ENCODE assay signal across 8 mouse cellular contexts in the genomic region with DNA sequence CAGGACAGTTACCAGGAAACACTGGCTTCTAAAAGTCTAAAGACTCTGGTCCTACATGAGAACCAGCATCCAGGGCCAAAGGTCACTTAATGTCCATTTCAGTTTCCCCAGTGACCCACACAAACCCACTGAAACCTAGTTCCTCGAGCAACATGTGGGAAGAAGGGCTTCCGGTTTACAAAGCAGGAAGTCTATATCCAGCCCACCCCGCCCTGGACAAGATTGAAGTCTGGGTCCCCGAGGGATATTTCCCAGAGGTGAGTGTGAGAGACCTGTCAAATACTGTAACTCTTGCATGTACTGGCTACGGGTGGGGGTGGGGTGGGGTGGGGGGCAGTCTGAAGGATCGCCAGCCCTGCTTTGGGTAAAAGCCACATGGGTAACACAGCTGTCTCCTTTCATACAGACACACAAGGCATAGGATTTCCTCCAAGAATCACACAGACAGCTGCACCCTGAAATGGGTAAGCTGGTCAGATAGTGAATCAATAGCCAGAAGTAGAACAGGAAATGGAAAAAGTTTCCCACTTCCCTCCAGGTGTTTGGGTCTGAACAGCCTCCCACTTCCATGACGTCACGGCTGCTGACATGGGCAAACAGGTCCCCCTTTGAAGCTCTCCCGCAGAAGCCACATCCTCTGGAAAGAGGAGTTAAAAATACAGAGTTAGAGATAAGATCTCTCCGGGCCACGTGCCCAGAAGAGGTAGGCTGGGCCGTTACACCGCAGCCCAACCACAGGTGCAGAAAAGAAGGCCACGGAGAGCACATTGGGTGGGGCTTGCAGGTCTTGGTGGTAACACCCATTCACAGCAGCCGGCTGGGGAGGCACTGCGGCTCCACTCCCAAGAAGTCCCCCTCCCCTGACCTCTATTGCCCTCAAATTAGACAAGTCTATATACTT. TPM values are rescaled to one million over a fixed set of nuclear protein-coding genes. Genes with fewer than 3 reads are reported as not detected.
A peak's percentile ranks its signal among the peaks of the same experiment; 100 is the strongest.
DNase-seq lines count a peak whose midpoint lies in the region; ATAC-seq and TF ChIP-seq lines count a peak whose summit lies in the region.

No protein-coding gene starts in this region.

- peak; percentile 89 for DNase-seq in 3134 (ENCODE audit: extremely low read depth, insufficient read length, low spot score)
- peak; percentile 99 for DNase-seq in CH12.LX (ENCODE audit: extremely low read depth)
- DNase-seq in heart, adult 2 months = peak; percentile 52 to 79
- DNase-seq in lung, postnatal 14 days = peak; percentile 76
- DNase-seq in left cerebral cortex, postnatal 36 days (ENCODE audit: low spot score in 2 of 2) = no peak
- no peak for DNase-seq in right cerebral cortex, postnatal 10 days (ENCODE audit: low spot score in 2 of 2)

- H3K27me3 ChIP-seq in CH12.LX (replicated peaks) = no peaks in the 10 kb centered on the region
- H3K27me3 ChIP-seq in heart, adult 2 months (ENCODE audit: control insufficient read depth, insufficient read depth, low read length) = no peaks in the 10 kb centered on the region
- no peaks in the 10 kb centered on the region for H3K27me3 ChIP-seq in kidney, embryonic 14.5 days (ENCODE audit: control insufficient read depth, insufficient read depth, low read length)
- H3K27me3 ChIP-seq in stomach, embryonic 16.5 days (ENCODE audit: control insufficient read depth, insufficient read depth, low read length) = no peaks in the 10 kb centered on the region

- TF ChIP-seq RAD21 in CH12.LX (IDR thresholded peaks at IDR 0.05; ENCODE audit: low read depth, low read length) = no peak; the same call in 1 of the 2 replicates

- intact Hi-C loops in heart, adult 2 months (cut with DNase I) = loop anchor here (10.0 kb wide), 1 partner anchor 162 kb away; no protein-coding TSS in a partner anchor
- intact Hi-C loops in left cerebral cortex, postnatal 36 days (cut with DNase I) = loop anchor here (5.0 kb wide), 5 partner anchors 165 to 415 kb away; partner anchors contain the start of genes Ajuba, Cdh24 and Gm17606

- H3K4me1 ChIP-seq in CH12.LX (ENCODE audit: control insufficient read depth in 1 of 2, insufficient read depth in 2 of 2) = peaks cover 32 to 88% of the 10 kb centered on the region in 2 experiments
- H3K4me1 ChIP-seq in heart, adult 2 months (ENCODE audit: control insufficient read depth, insufficient read depth, low read length) = peaks cover 5% of the 10 kb centered on the region
- peaks cover 35% of the 10 kb centered on the region for H3K4me1 ChIP-seq in kidney, embryonic 14.5 days (ENCODE audit: control insufficient read depth, insufficient read depth, low read length)
- H3K4me1 ChIP-seq in stomach, embryonic 16.5 days (ENCODE audit: control insufficient read depth, insufficient read depth, low read length) = peaks cover 30% of the 10 kb centered on the region

- peak; percentile 46; the same call in 1 of the 2 replicates for TF ChIP-seq POLR2A in CH12.LX (IDR thresholded peaks at IDR 0.05; ENCODE audit: low read depth, low read length)
- TF ChIP-seq POLR2A in heart, adult 2 months (IDR thresholded peaks at IDR 0.05; ENCODE audit: insufficient read depth, low read depth, low read length) = no peak

- dilution Hi-C loops in CH12.LX (cut with MboI; ENCODE audit: extremely low pct_ligation_motif_present, extremely low pct_unique_long_range_greater_than_20kb, low sequenced_read_pairs) = no loop called here

- H3K36me3 ChIP-seq in CH12.LX (replicated peaks in 1 of 2; ENCODE audit: control insufficient read depth in 1 of 2, insufficient read depth in 1 of 2, low read length in 1 of 2) = no peaks in the 10 kb centered on the region
- H3K36me3 ChIP-seq in heart, adult 2 months (ENCODE audit: control insufficient read depth, insufficient read depth, low read length) = no peaks in the 10 kb centered on the region
- H3K36me3 ChIP-seq in kidney, embryonic 14.5 days (ENCODE audit: control insufficient read depth, insufficient read depth, low read length) = no peaks in the 10 kb centered on the region
- H3K36me3 ChIP-seq in stomach, embryonic 16.5 days (ENCODE audit: control insufficient read depth, insufficient read depth, low read length) = no peaks in the 10 kb centered on the region

- ATAC-seq in kidney, embryonic 14.5 days (ENCODE audit: low FRiP score, low TSS enrichment) = peak; percentile 36
- ATAC-seq in stomach, embryonic 16.5 days (ENCODE audit: insufficient read depth, low FRiP score) = peak; percentile 53; the same call in 1 of the 2 replicates

- TF ChIP-seq CTCF in CH12.LX (conservative IDR thresholded peaks at IDR 0.05 in 1 of 2, IDR thresholded peaks at IDR 0.05 in 1 of 2; ENCODE audit: low read depth in 2 of 2, low read length in 2 of 2) = no peak
- TF ChIP-seq CTCF in heart, adult 2 months (IDR thresholded peaks at IDR 0.05) = no peak

- H3K9ac ChIP-seq in CH12.LX (ENCODE audit: insufficient read depth, low read depth) = peak overlapping the region; percentile 48
- no peak overlapping the region; the same call in 1 of the 2 replicates for H3K9ac ChIP-seq in heart, adult 2 months (ENCODE audit: low read depth, low read length)
- no peak overlapping the region for H3K9ac ChIP-seq in kidney, embryonic 14.5 days (ENCODE audit: low read depth, low read length)
- H3K9ac ChIP-seq in stomach, embryonic 16.5 days (ENCODE audit: low read length) = peak overlapping the region; percentile 44

- 8% methylated on average over 16 of the region's 16 CpGs for WGBS in heart, adult 2 months
- 22% methylated on average over 16 of the region's 16 CpGs for WGBS in kidney, embryonic 14.5 days
- 21% methylated on average over 16 of the region's 16 CpGs for WGBS in stomach, embryonic 16.5 days

- peak overlapping the region; percentile 85 for H3K4me2 ChIP-seq in CH12.LX (ENCODE audit: insufficient read depth, low read depth, poor library complexity, severe bottlenecking)
- H3K4me2 ChIP-seq in kidney, embryonic 14.5 days (replicated peaks; ENCODE audit: low read depth, low read length) = peak overlapping the region; percentile 43
- peak overlapping the region; percentile 52 for H3K4me2 ChIP-seq in stomach, embryonic 16.5 days (ENCODE audit: low read depth, low read length)

- no peaks in the 10 kb centered on the region for H3K9me3 ChIP-seq in CH12.LX (replicated peaks; ENCODE audit: low read length)
- H3K9me3 ChIP-seq in kidney, embryonic 14.5 days (ENCODE audit: control insufficient read depth, low read length) = no peaks in the 10 kb centered on the region
- no peaks in the 10 kb centered on the region for H3K9me3 ChIP-seq in stomach, embryonic 16.5 days (replicated peaks; ENCODE audit: control insufficient read depth, low read length)

- H3K79me2 ChIP-seq in CH12.LX (replicated peaks; ENCODE audit: control insufficient read depth, extremely low read depth, insufficient read depth, poor library complexity, severe bottlenecking) = no peaks in the 10 kb centered on the region
- no peaks in the 10 kb centered on the region for H3K79me2 ChIP-seq in heart, adult 2 months (replicated peaks; ENCODE audit: control insufficient read depth, insufficient read depth, low read length)

- peak overlapping the region in 2 of 3 experiments; percentile 22 to 29 for H3K4me3 ChIP-seq in CH12.LX (replicated peaks in 1 of 3; ENCODE audit: low read depth in 2 of 3, low read length in 2 of 3, poor library complexity in 1 of 3)
- peak overlapping the region; percentile 36; the same call in 1 of the 2 replicates for H3K4me3 ChIP-seq in heart, adult 2 months
- no peak overlapping the region for H3K4me3 ChIP-seq in kidney, embryonic 14.5 days (ENCODE audit: low read length)
- H3K4me3 ChIP-seq in stomach, embryonic 16.5 days (replicated peaks; ENCODE audit: low read length) = peak overlapping the region; percentile 37

- H3K27ac ChIP-seq in CH12.LX (ENCODE audit: insufficient read depth, low read depth) = peak overlapping the region; percentile 94
- peak overlapping the region; percentile 47 for H3K27ac ChIP-seq in heart, adult 2 months
- H3K27ac ChIP-seq in kidney, embryonic 14.5 days (ENCODE audit: low read depth, low read length) = peak overlapping the region; percentile 42; the same call in 1 of the 2 replicates
- H3K27ac ChIP-seq in stomach, embryonic 16.5 days (ENCODE audit: low read length) = peak overlapping the region; percentile 43; the same call in 1 of the 2 replicates

- peak; percentile 99 for TF ChIP-seq EP300 in CH12.LX (IDR thresholded peaks at IDR 0.05; ENCODE audit: low read length)
- no peak for TF ChIP-seq EP300 in heart, adult 2 months (IDR thresholded peaks at IDR 0.05; ENCODE audit: insufficient read depth, low read depth, low read length)

- in situ Hi-C loops in CH12.LX (cut with MboI; ENCODE audit: low pct_ligation_motif_present, low pct_unique_long_range_greater_than_20kb, low sequenced_read_pairs) = loop anchor here (5.0 kb wide), 1 partner anchor 160 kb away; no protein-coding TSS in a partner anchor

TF ChIP-seq in CH12.LX, 34 proteins besides CTCF, POLR2A, EP300 and RAD21 (continues in another document):
- TF ChIP-seq JUN (IDR thresholded peaks at IDR 0.05; ENCODE audit: insufficient read depth, low read depth, low read length) = peak; percentile 95
- peak; percentile 42 for TF ChIP-seq HCFC1 (IDR thresholded peaks at IDR 0.05; ENCODE audit: low read depth, low read length)

RNA-seq across cellular contexts. Expression of gene Dad1, which starts 26.7 kb away (rescaled TPM):
- total RNA-seq in CH12.LX (2012; rRNA removed) = 161 and 196 TPM in 2 replicates
- total RNA-seq in CH12.LX (2014; rRNA removed) = 192 and 279 TPM in 2 replicates
- 213 and 287 TPM in 2 replicates for polyA plus RNA-seq in CH12.LX (2012; ENCODE audit: insufficient read length, low read depth)
- total RNA-seq in heart, adult 2 months (2021) = 100 to 1,000 TPM in 1 of 2 experiments, 10 to 100 TPM in 1; 99.0 to 115 TPM
- 393 and 411 TPM in 2 replicates for polyA plus RNA-seq in heart, adult 2 months (2012; rRNA removed)
- 431 and 487 TPM in 2 replicates for polyA plus RNA-seq in kidney, embryonic 14.5 days (2014; fragmentation: Nextera tagmentation; extraction: Ambion mirVana)
- polyA plus RNA-seq in stomach, embryonic 16.5 days (2015; fragmentation: Nextera tagmentation; extraction: Ambion mirVana) = 391 and 448 TPM in 2 replicates
- total RNA-seq in left cerebral cortex, postnatal 36 days (2021) = 100 to 1,000 TPM; 114 to 126 TPM

RNA-seq across cellular contexts. Expression of gene Abhd4, which starts 26.8 kb away (rescaled TPM):
- total RNA-seq in CH12.LX (2012; rRNA removed) (13.4 and 19.8 TPM in 2 replicates), CH12.LX (2014; rRNA removed) (13.4 and 15.9 TPM in 2 replicates)
- polyA plus RNA-seq in CH12.LX (2012; ENCODE audit: insufficient read length, low read depth) = 22.0 and 23.0 TPM in 2 replicates
- total RNA-seq in heart, adult 2 months (2021) = 10 to 100 TPM; 39.2 to 41.8 TPM
- 50.2 and 56.8 TPM in 2 replicates for polyA plus RNA-seq in heart, adult 2 months (2012; rRNA removed)
- polyA plus RNA-seq in kidney, embryonic 14.5 days (2014; fragmentation: Nextera tagmentation; extraction: Ambion mirVana) = 50.3 and 62.5 TPM in 2 replicates
- 51.7 and 57.0 TPM in 2 replicates for polyA plus RNA-seq in stomach, embryonic 16.5 days (2015; fragmentation: Nextera tagmentation; extraction: Ambion mirVana)
- 10 to 100 TPM; 45.9 to 53.4 TPM for total RNA-seq in left cerebral cortex, postnatal 36 days (2021)

RNA-seq across cellular contexts. Expression of gene Olfr49, which starts 57.6 kb away (rescaled TPM):
- total RNA-seq in CH12.LX (2012; rRNA removed) (not detected in 2 replicates), CH12.LX (2014; rRNA removed) (not detected in 2 replicates)
- 0.07 TPM in 2 replicates for polyA plus RNA-seq in CH12.LX (2012; ENCODE audit: insufficient read length, low read depth)
- not detected for total RNA-seq in heart, adult 2 months (2021)
- not detected in 2 replicates for polyA plus RNA-seq in heart, adult 2 months (2012; rRNA removed)
- polyA plus RNA-seq in kidney, embryonic 14.5 days (2014; fragmentation: Nextera tagmentation; extraction: Ambion mirVana) = not detected in 2 replicates
- not detected in 2 replicates for polyA plus RNA-seq in stomach, embryonic 16.5 days (2015; fragmentation: Nextera tagmentation; extraction: Ambion mirVana)
- total RNA-seq in left cerebral cortex, postnatal 36 days (2021) = not detected

Comparison
In these comparisons a context has a peak if more than half of its experiments do, and no peak if none do; other contexts are left out.
1. DNase-seq: peak in 3134 (single experiment), CH12.LX (single experiment), heart, adult 2 months (2 of 2) and lung, postnatal 14 days (single experiment); none in left cerebral cortex, postnatal 36 days (0 of 2) and right cerebral cortex, postnatal 10 days (0 of 2).
2. H3K27ac ChIP-seq: peak in every context shown above with its lines; median percentile 94 in CH12.LX; 47 in heart, adult 2 months; 43 in stomach, embryonic 16.5 days; 42 in kidney, embryonic 14.5 days.
3. H3K9ac ChIP-seq: peak in CH12.LX (single experiment) and stomach, embryonic 16.5 days (single experiment); none in heart, adult 2 months (single experiment) and kidney, embryonic 14.5 days (single experiment).
4. Peak in every context shown above with its lines, with median percentiles within 50 percentile points of each other: H3K4me2 ChIP-seq.